Mouse (Mus musculus): ENCODE measurements around the gene Prdx3. TPM values are rescaled to one million over a fixed set of nuclear protein-coding genes. Genes with fewer than 3 reads are reported as not detected.

The Prdx3 gene
- polyA plus RNA-seq (2012; rRNA removed), result 64.5 and 65.2 TPM in 2 replicates

GRCm38 (mm10) chr19:60874064-60874694 lies at the start of gene Prdx3:
Prdx3 (minus strand) TSS chr19:60874556.

GRCm38 (mm10) chr19:60889714-60890315 lies 15.5 kb upstream of the Prdx3 start, which contains the start of gene Grk5:
Grk5 (plus strand) TSS chr19:60889749.

GRCm38 (mm10) chr19:60860868-60861700 lies 13.3 kb downstream of the Prdx3 start, which contains the start of gene Sfxn4:
Sfxn4 (minus strand) TSS chr19:60861479.

Other genes with a start within 250 kb of the Prdx3 start
- 15.8 and 16.2 TPM in 2 replicates for gene Nanos1, start 118.6 kb downstream of the Prdx3 start, polyA plus RNA-seq (2012; rRNA removed)
- 110 and 116 TPM in 2 replicates for gene Eif3a, start 83.9 kb downstream of the Prdx3 start, polyA plus RNA-seq (2012; rRNA removed)
- 36.2 and 36.9 TPM in 2 replicates for gene Fam45a, start 63.0 kb downstream of the Prdx3 start, polyA plus RNA-seq (2012; rRNA removed)
- gene Sfxn4, start 13.1 kb downstream of the Prdx3 start, polyA plus RNA-seq (2012; rRNA removed), result 9.8 and 10.8 TPM in 2 replicates
- 4.7 and 5.1 TPM in 2 replicates for gene Grk5, start 15.2 kb upstream of the Prdx3 start, polyA plus RNA-seq (2012; rRNA removed)

All from central nervous system, embryonic 14 days (tissue).